Mouse (Mus musculus): ENCODE data around the gene Tmem200b.

GRCm38 (mm10) chr4:131876836-131877235 is 44.7 kb upstream of the Tmem200b start:
- TF ChIP-seq CTCF (IDR thresholded peaks at IDR 0.05; ENCODE audit: low read depth, low read length) (no peak), POLR2A (IDR thresholded peaks at IDR 0.05; ENCODE audit: insufficient read depth, low read length) (no peak), EP300 (IDR thresholded peaks at IDR 0.05; ENCODE audit: insufficient read depth, low read depth, low read length) (no peak)
